In genomic region chr8:57314216-57314615, GRCm38 (mm10) we compare ENCODE assay signal across 10 mouse cellular contexts. TPM values are rescaled to one million over a fixed set of nuclear protein-coding genes. Genes with fewer than 3 reads are reported as not detected.
DNase-seq lines count a peak whose midpoint lies in the region; ATAC-seq and TF ChIP-seq lines count a peak whose summit lies in the region.
"Had no signal": no experiment of that assay in that cellular context is flagged by ENCODE, and none has a peak within 500 bp of the region (broad histone marks: within the 10 kb centered on the region; RNA-seq: fewer than 3 reads in every experiment).

No protein-coding gene starts in this region.

- DNase-seq in hindbrain, postnatal 0 days (ENCODE audit: low spot score), result no peak
- peak; percentile 19 for DNase-seq in 3T3-L1 (ENCODE audit: low read depth, low spot score)
- peak; percentile 68 for DNase-seq in brain, embryonic 14.5 days (ENCODE audit: low read depth)
- no peak for DNase-seq in ovary, postnatal 36 days (ENCODE audit: low spot score)
- no peak for DNase-seq in hindbrain, embryonic 14.5 days (ENCODE audit: low spot score)
- DNase-seq in layer of hippocampus, adult 18-20 months (ENCODE audit: low spot score in 2 of 2), result no peak
- DNase-seq: layer of hippocampus, adult 9-11 months had no signal

- peak; percentile 45 for TF ChIP-seq CTCF in hindbrain, postnatal 0 days (IDR thresholded peaks at IDR 0.05; ENCODE audit: low read depth)
- TF ChIP-seq CTCF in brain, embryonic 14.5 days (IDR thresholded peaks at IDR 0.05; ENCODE audit: borderline replicate concordance, extremely low read depth, insufficient read depth, insufficient read length), result peak; percentile 45; the same call in 1 of the 2 replicates

- no peak for TF ChIP-seq POLR2A in brain, embryonic 14.5 days (IDR thresholded peaks at IDR 0.05; ENCODE audit: borderline replicate concordance, extremely low read depth, insufficient read depth, insufficient read length, poor library complexity, severe bottlenecking)

- no peaks in the 10 kb centered on the region for H3K9me3 ChIP-seq in hindbrain, postnatal 0 days (ENCODE audit: low read length)
- no peaks in the 10 kb centered on the region for H3K9me3 ChIP-seq in hindbrain, embryonic 12.5 days (replicated peaks)
- no peaks in the 10 kb centered on the region for H3K9me3 ChIP-seq in heart, embryonic 16.5 days (replicated peaks; ENCODE audit: control insufficient read depth, low read length)
- no peaks in the 10 kb centered on the region for H3K9me3 ChIP-seq in hindbrain, embryonic 14.5 days (ENCODE audit: control insufficient read depth, low read length)
- H3K9me3 ChIP-seq: G1E had no signal

- H3K36me3 ChIP-seq in hindbrain, postnatal 0 days (ENCODE audit: insufficient read depth, low read length), result no peaks in the 10 kb centered on the region
- no peaks in the 10 kb centered on the region for H3K36me3 ChIP-seq in hindbrain, embryonic 12.5 days
- no peaks in the 10 kb centered on the region for H3K36me3 ChIP-seq in heart, embryonic 16.5 days (ENCODE audit: control insufficient read depth, insufficient read depth)
- no peaks in the 10 kb centered on the region for H3K36me3 ChIP-seq in hindbrain, embryonic 14.5 days (replicated peaks; ENCODE audit: control insufficient read depth, insufficient read depth)
- H3K36me3 ChIP-seq: G1E had no signal

- H3K4me3 ChIP-seq in hindbrain, postnatal 0 days (ENCODE audit: low read length), result no peak overlapping the region
- H3K4me3 ChIP-seq in hindbrain, embryonic 12.5 days, result no peak overlapping the region
- H3K4me3 ChIP-seq in heart, embryonic 16.5 days (ENCODE audit: low read length), result peak overlapping the region; percentile 40
- H3K4me3 ChIP-seq in hindbrain, embryonic 14.5 days (replicated peaks; ENCODE audit: low read length), result no peak overlapping the region

- under 1% methylated on average over 10 of the region's 10 CpGs for WGBS in hindbrain, postnatal 0 days
- under 1% methylated on average over 10 of the region's 10 CpGs for WGBS in hindbrain, embryonic 12.5 days
- WGBS in heart, embryonic 16.5 days, result 6% methylated on average over 10 of the region's 10 CpGs
- under 1% methylated on average over 10 of the region's 10 CpGs for WGBS in hindbrain, embryonic 14.5 days

- H3K4me2 ChIP-seq in hindbrain, postnatal 0 days (ENCODE audit: low read depth, low read length), result no peak overlapping the region
- no peak overlapping the region for H3K4me2 ChIP-seq in hindbrain, embryonic 12.5 days (replicated peaks)
- peak overlapping the region; percentile 84 for H3K4me2 ChIP-seq in heart, embryonic 16.5 days (ENCODE audit: low read depth, low read length)
- no peak overlapping the region for H3K4me2 ChIP-seq in hindbrain, embryonic 14.5 days (replicated peaks)

- no peak overlapping the region for H3K27ac ChIP-seq in hindbrain, postnatal 0 days
- H3K27ac ChIP-seq in hindbrain, embryonic 12.5 days, result no peak overlapping the region
- H3K27ac ChIP-seq in heart, embryonic 16.5 days (ENCODE audit: low read length), result peak overlapping the region; percentile 85
- no peak overlapping the region for H3K27ac ChIP-seq in hindbrain, embryonic 14.5 days

- H3K9ac ChIP-seq in hindbrain, postnatal 0 days (replicated peaks; ENCODE audit: low read length), result no peak overlapping the region
- no peak overlapping the region for H3K9ac ChIP-seq in hindbrain, embryonic 12.5 days
- H3K9ac ChIP-seq in heart, embryonic 16.5 days (ENCODE audit: low read length), result peak overlapping the region; percentile 74
- H3K9ac ChIP-seq in hindbrain, embryonic 14.5 days, result no peak overlapping the region

- H3K4me1 ChIP-seq in hindbrain, postnatal 0 days (ENCODE audit: insufficient read depth, low read length), result no peaks in the 10 kb centered on the region
- H3K4me1 ChIP-seq in hindbrain, embryonic 12.5 days, result 0 out of 2 replicates have a peak, but pooled peaks cover 2% of the 10 kb centered on the region
- H3K4me1 ChIP-seq in heart, embryonic 16.5 days (ENCODE audit: control insufficient read depth, insufficient read depth, low read length), result peaks cover 18% of the 10 kb centered on the region
- H3K4me1 ChIP-seq in hindbrain, embryonic 14.5 days (replicated peaks; ENCODE audit: control insufficient read depth, insufficient read depth, low read length), result no peaks in the 10 kb centered on the region

- ATAC-seq in hindbrain, postnatal 0 days, result no peak
- ATAC-seq in hindbrain, embryonic 12.5 days (ENCODE audit: low FRiP score), result no peak
- ATAC-seq in heart, embryonic 16.5 days (replicated peaks; ENCODE audit: extremely low read depth, insufficient read depth, low FRiP score), result peak; percentile 38; the same call in 1 of the 2 replicates
- ATAC-seq in hindbrain, embryonic 14.5 days (ENCODE audit: low FRiP score), result no peak

- peaks cover 89% of the 10 kb centered on the region for H3K27me3 ChIP-seq in hindbrain, postnatal 0 days (ENCODE audit: insufficient read depth, low read length)
- peaks cover 81% of the 10 kb centered on the region for H3K27me3 ChIP-seq in hindbrain, embryonic 12.5 days
- no peaks in the 10 kb centered on the region for H3K27me3 ChIP-seq in heart, embryonic 16.5 days (ENCODE audit: control insufficient read depth, insufficient read depth, low read length)
- H3K27me3 ChIP-seq in hindbrain, embryonic 14.5 days (ENCODE audit: control insufficient read depth, insufficient read depth, low read length), result peaks cover 95% of the 10 kb centered on the region

RNA-seq across cellular contexts. Expression of gene Hand2, which starts 6.6 kb away (rescaled TPM):
- not detected in 2 replicates for total RNA-seq in hindbrain, postnatal 0 days (2014; rRNA removed)
- polyA plus RNA-seq in hindbrain, postnatal 0 days (2015; fragmentation: Nextera tagmentation; extraction: Ambion mirVana), result not detected in 2 replicates
- polyA plus RNA-seq in hindbrain, embryonic 12.5 days (2016; fragmentation: Nextera tagmentation; extraction: Ambion mirVana), result not detected in 2 replicates
- polyA plus RNA-seq in brain, embryonic 14.5 days (2012; rRNA removed), result 0.07 and 0.29 TPM in 2 replicates
- polyA plus RNA-seq in heart, embryonic 16.5 days (2015; fragmentation: Nextera tagmentation; extraction: Ambion mirVana), result 9.0 and 9.3 TPM in 2 replicates
- polyA plus RNA-seq in hindbrain, embryonic 14.5 days (2014; fragmentation: Nextera tagmentation; extraction: Ambion mirVana), result not detected in 2 replicates
- not detected for total RNA-seq in layer of hippocampus, adult 18-20 months (2021)
- total RNA-seq: G1E had no signal
- polyA plus RNA-seq: G1E had no signal

Comparison
In these comparisons a context has a peak if more than half of its experiments do, and no peak if none do; other contexts are left out.
1. DNase-seq: peak in 3T3-L1 (single experiment) and brain, embryonic 14.5 days (single experiment); none in hindbrain, postnatal 0 days (single experiment), ovary, postnatal 36 days (single experiment), hindbrain, embryonic 14.5 days (single experiment) and layer of hippocampus, adult 18-20 months (0 of 2).